Mouse (Mus musculus): Measurements from ENCODE around the gene Inafm2. TPM values are rescaled to one million over a fixed set of nuclear protein-coding genes. Genes with fewer than 3 reads are reported as not detected.

Gene Inafm2
- polyA plus RNA-seq, 1 experiment from 2014 or later, result 24.1 TPM

DNA sequence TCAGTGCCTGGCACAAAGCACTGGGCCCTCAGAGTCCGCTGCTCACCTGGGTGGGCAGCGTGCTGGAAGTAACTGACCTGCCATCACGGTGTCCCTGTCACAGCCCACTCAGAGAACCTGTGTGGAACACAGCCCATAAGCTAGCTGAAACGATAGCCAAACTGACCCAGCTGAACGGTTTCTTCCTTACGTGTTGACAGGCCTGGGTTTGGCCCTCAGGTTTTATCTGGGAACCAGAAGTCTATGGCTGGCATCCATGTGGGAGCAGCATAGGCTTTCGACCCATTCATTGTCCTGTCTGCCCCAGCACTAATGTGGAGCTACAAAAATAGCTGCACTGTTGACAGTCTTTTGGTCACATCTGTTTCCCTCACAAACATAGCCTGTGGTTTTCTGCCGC, 4.9 kb downstream of the Inafm2 start:
- Histone ChIP-seq H3K27ac (ENCODE audit: low read length) (no peak overlapping the region), H3K36me3 (ENCODE audit: control insufficient read depth, insufficient read depth, low read length) (0 out of 2 replicates have a peak, but pooled peaks cover 4% of the 10 kb centered on the region), H3K9me3 (ENCODE audit: control insufficient read depth, low read length) (no peaks in the 10 kb centered on the region), H3K4me1 (ENCODE audit: control insufficient read depth, insufficient read depth, low read length) (peaks cover 21% of the 10 kb centered on the region), H3K4me2 (ENCODE audit: low read depth, low read length) (no peak overlapping the region), H3K27me3 (replicated peaks; ENCODE audit: control insufficient read depth, insufficient read depth, low read length) (no peaks in the 10 kb centered on the region), H3K4me3 (ENCODE audit: low read length) (no peak overlapping the region), H3K9ac (ENCODE audit: low read depth, low read length) (no peak overlapping the region)
- no peak for ATAC-seq
- WGBS, result 84% methylated on average over 8 of the region's 8 CpGs

DNA sequence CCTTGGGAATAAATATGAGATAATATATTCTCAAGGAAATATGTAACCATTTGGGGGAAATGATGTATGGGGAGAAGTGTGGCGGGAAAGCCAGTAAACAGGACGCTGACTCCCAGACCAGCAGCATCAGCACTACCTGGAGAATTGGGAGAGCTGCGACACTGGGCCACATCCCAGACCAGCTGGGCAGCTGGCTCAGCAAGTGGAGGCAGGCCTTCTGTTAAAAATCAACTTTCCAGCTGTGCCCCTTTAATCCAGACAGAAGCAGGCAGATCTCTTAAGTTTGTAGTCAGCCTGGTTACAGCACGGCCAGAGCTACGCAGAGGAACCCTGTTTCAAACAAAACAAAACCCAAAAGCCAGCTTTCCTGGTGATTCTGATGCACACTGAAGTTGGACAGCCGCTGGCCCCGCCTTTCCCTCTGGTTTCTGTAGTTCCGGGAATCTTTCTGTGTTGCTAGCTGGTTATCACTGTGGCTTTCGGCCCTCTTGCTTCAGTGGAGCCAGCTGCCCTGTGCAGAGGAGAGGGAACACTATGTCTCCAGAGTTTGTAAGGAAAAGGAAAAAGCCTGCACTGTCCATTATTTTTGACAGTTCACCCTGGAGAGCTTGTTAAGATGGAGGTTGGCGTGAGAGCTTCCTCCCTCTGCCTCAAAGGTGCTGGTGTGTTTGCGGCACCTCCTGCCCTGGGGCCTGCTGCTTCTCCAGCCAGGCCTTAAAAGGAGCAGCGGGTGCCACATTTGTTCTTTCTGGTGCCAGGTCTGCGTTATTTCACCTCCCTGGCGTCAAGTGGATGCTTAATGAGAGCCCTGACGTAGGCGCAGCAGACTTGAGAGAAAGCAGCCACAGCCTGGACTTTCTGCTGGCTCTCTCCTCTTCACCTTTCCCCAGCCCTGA, 6.6 kb downstream of the Inafm2 start:
- Histone ChIP-seq H3K4me2 (ENCODE audit: low read depth, low read length) (no peak overlapping the region), H3K27ac (ENCODE audit: low read length) (peak overlapping the region; percentile 84), H3K9me3 (ENCODE audit: control insufficient read depth, low read length) (no peaks in the 10 kb centered on the region), H3K9ac (ENCODE audit: low read depth, low read length) (no peak overlapping the region; the same call in 1 of the 2 replicates), H3K27me3 (replicated peaks; ENCODE audit: control insufficient read depth, insufficient read depth, low read length) (no peaks in the 10 kb centered on the region), H3K4me3 (ENCODE audit: low read length) (no peak overlapping the region), H3K4me1 (ENCODE audit: control insufficient read depth, insufficient read depth, low read length) (peaks cover 17% of the 10 kb centered on the region), H3K36me3 (ENCODE audit: control insufficient read depth, insufficient read depth, low read length) (0 out of 2 replicates have a peak, but pooled peaks cover 4% of the 10 kb centered on the region)
- peak; percentile 47 for ATAC-seq
- WGBS, result 48% methylated on average over 16 of the region's 16 CpGs

DNA sequence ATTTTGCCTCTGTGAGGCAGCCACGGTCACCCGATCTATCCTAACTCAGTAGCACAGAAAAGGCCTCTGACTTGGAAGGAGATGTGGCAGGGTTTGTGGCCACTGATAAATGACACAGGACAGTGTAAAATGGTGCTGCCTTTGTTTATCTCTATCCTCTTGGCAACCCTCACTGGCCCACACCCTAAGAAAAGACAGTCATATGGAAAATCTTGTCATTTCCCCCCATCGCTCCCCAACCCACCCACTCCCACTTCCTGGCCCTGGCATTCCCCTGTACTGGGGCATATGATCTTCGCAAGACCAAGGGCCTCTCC, 7.2 kb downstream of the Inafm2 start:
- 0 out of 2 replicates have a peak, but pooled peaks cover 4% of the 10 kb centered on the region for H3K36me3 ChIP-seq (ENCODE audit: control insufficient read depth, insufficient read depth, low read length)
- H3K9me3 ChIP-seq (ENCODE audit: control insufficient read depth, low read length), result no peaks in the 10 kb centered on the region
- no peak overlapping the region for H3K4me3 ChIP-seq (ENCODE audit: low read length)
- no peak overlapping the region for H3K27ac ChIP-seq (ENCODE audit: low read length)
- 63% methylated on average over 4 of the region's 4 CpGs for WGBS
- no peaks in the 10 kb centered on the region for H3K27me3 ChIP-seq (replicated peaks; ENCODE audit: control insufficient read depth, insufficient read depth, low read length)
- 0 out of 2 replicates have a peak, but pooled peaks have one; percentile 9 for ATAC-seq
- peaks cover 15% of the 10 kb centered on the region for H3K4me1 ChIP-seq (ENCODE audit: control insufficient read depth, insufficient read depth, low read length)
- no peak overlapping the region for H3K4me2 ChIP-seq (ENCODE audit: low read depth, low read length)
- no peak overlapping the region for H3K9ac ChIP-seq (ENCODE audit: low read depth, low read length)

DNA sequence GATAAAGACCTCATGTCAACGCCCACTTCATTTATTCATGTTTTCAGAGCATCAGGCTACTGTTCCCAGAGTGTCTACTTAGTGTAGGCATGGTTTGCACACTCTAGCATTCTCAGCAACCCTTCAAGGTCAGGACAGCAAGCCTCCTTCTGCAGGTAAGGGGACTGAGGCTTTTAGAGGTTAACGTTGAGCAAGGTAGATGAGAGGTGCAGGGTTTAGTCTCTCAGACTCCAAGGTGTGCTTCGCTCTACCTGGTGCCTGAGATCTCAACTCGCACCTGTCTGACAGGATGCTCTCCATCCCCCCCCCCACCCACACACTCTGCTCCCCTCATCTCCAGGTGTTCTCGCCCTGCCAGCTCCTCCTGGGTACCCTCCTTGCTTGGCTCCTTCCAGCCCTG, 8.6 kb downstream of the Inafm2 start:
- no peak for ATAC-seq
- no peak overlapping the region for H3K4me3 ChIP-seq (ENCODE audit: low read length)
- H3K9me3 ChIP-seq (ENCODE audit: control insufficient read depth, low read length), result no peaks in the 10 kb centered on the region
- no peaks in the 10 kb centered on the region for H3K27me3 ChIP-seq (replicated peaks; ENCODE audit: control insufficient read depth, insufficient read depth, low read length)
- no peak overlapping the region for H3K27ac ChIP-seq (ENCODE audit: low read length)
- 0 out of 2 replicates have a peak, but pooled peaks cover 4% of the 10 kb centered on the region for H3K36me3 ChIP-seq (ENCODE audit: control insufficient read depth, insufficient read depth, low read length)
- H3K4me1 ChIP-seq (ENCODE audit: control insufficient read depth, insufficient read depth, low read length), result peaks cover 11% of the 10 kb centered on the region
- H3K4me2 ChIP-seq (ENCODE audit: low read depth, low read length), result no peak overlapping the region
- WGBS, result 85% methylated on average over 5 of the region's 5 CpGs
- H3K9ac ChIP-seq (ENCODE audit: low read depth, low read length), result no peak overlapping the region

DNA sequence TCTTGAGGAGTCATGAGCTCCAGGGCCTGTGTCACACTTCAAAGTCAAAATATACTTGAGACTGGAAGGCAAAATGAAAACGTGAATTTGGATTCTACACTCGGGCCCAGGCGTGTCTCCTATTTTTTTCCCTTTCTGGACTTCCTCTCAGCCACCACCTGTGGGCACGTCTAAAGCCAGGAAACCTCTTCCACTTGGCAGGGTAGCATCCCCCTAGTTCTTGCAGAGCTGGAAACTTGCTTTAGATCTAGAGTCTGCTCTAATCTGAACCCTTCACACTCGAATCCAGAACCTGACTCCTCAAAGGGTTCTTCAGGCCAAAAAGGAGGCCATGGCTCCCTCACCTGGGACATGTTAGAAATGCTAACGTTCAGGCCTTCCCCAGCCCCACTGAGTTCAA, 9.8 kb downstream of the Inafm2 start:
- Histone ChIP-seq H3K36me3 (ENCODE audit: control insufficient read depth, insufficient read depth, low read length) (no peaks in the 10 kb centered on the region), H3K9ac (ENCODE audit: low read depth, low read length) (no peak overlapping the region), H3K9me3 (ENCODE audit: control insufficient read depth, low read length) (no peaks in the 10 kb centered on the region), H3K4me1 (ENCODE audit: control insufficient read depth, insufficient read depth, low read length) (peaks cover 20% of the 10 kb centered on the region), H3K4me2 (ENCODE audit: low read depth, low read length) (no peak overlapping the region), H3K27me3 (replicated peaks; ENCODE audit: control insufficient read depth, insufficient read depth, low read length) (no peaks in the 10 kb centered on the region), H3K4me3 (ENCODE audit: low read length) (no peak overlapping the region), H3K27ac (ENCODE audit: low read length) (no peak overlapping the region)
- no peak for ATAC-seq
- WGBS, result 78% methylated on average over 6 of the region's 6 CpGs

DNA sequence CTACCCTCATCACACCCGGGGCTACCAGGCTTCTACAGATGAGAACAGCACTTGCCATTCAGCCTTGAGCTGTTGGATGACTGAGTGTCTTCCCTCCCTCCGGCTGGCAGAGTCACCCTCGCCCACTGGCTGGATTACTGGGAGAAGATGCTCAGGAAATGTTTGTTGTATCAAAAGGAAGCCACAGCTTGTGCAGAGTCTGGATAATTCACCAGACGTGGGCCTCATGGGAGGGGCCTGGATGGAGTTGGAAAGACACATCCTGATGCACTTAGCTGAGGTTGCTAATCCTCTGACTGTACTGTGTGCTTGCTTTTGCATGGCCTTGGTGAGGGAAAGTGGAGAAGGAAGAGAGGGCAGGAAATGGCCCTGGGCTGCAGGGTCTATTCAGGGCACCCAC, 10.5 kb downstream of the Inafm2 start:
- peaks cover 22% of the 10 kb centered on the region for H3K4me1 ChIP-seq (ENCODE audit: control insufficient read depth, insufficient read depth, low read length)
- H3K27me3 ChIP-seq (replicated peaks; ENCODE audit: control insufficient read depth, insufficient read depth, low read length), result no peaks in the 10 kb centered on the region
- H3K36me3 ChIP-seq (ENCODE audit: control insufficient read depth, insufficient read depth, low read length), result no peaks in the 10 kb centered on the region
- no peaks in the 10 kb centered on the region for H3K9me3 ChIP-seq (ENCODE audit: control insufficient read depth, low read length)
- no peak for ATAC-seq
- H3K9ac ChIP-seq (ENCODE audit: low read depth, low read length), result no peak overlapping the region
- H3K4me3 ChIP-seq (ENCODE audit: low read length), result no peak overlapping the region
- WGBS, result 72% methylated on average over 4 of the region's 4 CpGs
- H3K27ac ChIP-seq (ENCODE audit: low read length), result no peak overlapping the region
- H3K4me2 ChIP-seq (ENCODE audit: low read depth, low read length), result no peak overlapping the region

DNA sequence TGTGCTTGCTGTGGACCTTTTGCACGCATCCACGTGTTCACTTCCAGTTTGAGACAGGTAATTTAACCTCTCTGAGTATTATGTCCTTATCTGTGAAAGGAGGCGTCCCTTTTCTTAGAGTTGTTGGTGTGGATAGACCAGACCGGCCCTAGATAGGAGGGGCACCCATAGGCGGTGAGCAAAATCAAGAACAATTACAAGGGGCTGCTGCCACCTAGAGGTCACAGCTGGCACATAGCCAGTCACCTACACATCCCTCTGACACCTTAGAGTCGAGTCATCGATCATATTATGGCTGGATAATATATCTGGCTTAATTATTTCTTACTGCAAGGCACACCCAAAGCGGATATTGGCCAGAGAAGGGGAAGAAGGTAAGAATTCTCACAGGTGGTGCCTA, 14.3 kb downstream of the Inafm2 start:
- peak; percentile 57 for ATAC-seq
- WGBS, result 14% methylated on average over 8 of the region's 8 CpGs
- Histone ChIP-seq H3K9me3 (ENCODE audit: control insufficient read depth, low read length) (no peaks in the 10 kb centered on the region), H3K27me3 (replicated peaks; ENCODE audit: control insufficient read depth, insufficient read depth, low read length) (no peaks in the 10 kb centered on the region), H3K36me3 (ENCODE audit: control insufficient read depth, insufficient read depth, low read length) (no peaks in the 10 kb centered on the region), H3K9ac (ENCODE audit: low read depth, low read length) (no peak overlapping the region; the same call in 1 of the 2 replicates), H3K4me1 (ENCODE audit: control insufficient read depth, insufficient read depth, low read length) (peaks cover 46% of the 10 kb centered on the region), H3K27ac (ENCODE audit: low read length) (no peak overlapping the region), H3K4me3 (ENCODE audit: low read length) (no peak overlapping the region), H3K4me2 (ENCODE audit: low read depth, low read length) (no peak overlapping the region)

DNA sequence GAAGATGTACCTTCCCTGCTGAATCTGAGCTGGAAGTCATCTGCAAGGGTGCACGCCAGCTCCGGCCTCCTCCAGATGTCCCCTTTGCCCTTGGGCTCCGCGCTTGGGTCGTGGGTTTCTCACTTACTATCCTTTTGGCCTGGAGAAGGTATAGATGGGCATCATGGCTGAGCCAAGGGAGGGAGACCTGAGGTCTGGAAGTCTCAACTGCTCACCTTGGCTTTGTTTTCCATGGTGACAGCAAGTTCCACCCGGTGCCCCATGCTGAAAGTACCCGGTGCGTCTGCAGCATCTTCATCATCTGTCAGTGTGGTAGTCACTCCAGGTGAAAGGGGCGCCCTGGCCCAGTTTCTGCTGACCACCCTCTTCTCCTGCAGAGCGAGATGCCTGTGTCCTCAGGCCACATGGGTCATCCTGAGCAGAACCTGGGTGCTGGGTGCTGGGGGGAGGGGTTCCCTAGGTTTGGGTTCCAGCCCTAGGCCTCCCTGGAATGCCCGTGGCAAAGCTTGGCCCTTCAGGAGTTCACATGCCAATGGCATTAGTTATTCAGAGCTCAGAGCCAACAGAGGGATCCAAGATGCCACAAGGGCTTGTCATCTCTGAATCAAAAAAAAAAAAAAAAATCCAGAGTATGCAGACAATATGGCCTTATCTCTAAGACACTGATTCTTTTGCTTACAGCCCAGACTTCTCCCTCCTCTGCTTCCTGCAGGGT, 14.9 kb downstream of the Inafm2 start:
- Histone ChIP-seq H3K9ac (ENCODE audit: low read depth, low read length) (no peak overlapping the region; the same call in 1 of the 2 replicates), H3K27me3 (replicated peaks; ENCODE audit: control insufficient read depth, insufficient read depth, low read length) (no peaks in the 10 kb centered on the region), H3K9me3 (ENCODE audit: control insufficient read depth, low read length) (no peaks in the 10 kb centered on the region), H3K4me3 (ENCODE audit: low read length) (no peak overlapping the region), H3K4me1 (ENCODE audit: control insufficient read depth, insufficient read depth, low read length) (peaks cover 49% of the 10 kb centered on the region), H3K27ac (ENCODE audit: low read length) (no peak overlapping the region), H3K36me3 (ENCODE audit: control insufficient read depth, insufficient read depth, low read length) (no peaks in the 10 kb centered on the region), H3K4me2 (ENCODE audit: low read depth, low read length) (no peak overlapping the region)
- no peak for ATAC-seq
- WGBS, result 87% methylated on average over 11 of the region's 11 CpGs

DNA sequence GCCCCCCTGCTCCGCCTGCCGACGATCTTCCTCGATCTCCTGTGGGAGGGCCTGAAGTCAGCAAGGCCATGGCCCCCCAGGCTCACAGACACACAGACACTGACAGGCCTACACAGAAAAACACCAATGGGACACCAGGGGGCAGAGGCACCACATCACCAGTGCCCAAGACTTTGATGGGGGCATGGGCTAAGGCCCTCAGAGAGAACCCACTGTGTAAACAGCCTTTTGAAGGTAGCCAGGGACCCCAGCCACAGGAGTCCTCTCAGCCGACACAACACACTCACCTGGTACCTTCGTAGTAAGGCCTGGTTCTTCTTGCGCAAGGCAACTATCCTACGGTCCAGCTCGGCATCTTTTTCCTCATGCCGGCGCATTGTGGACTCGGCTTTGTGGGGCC, 15.8 kb downstream of the Inafm2 start:
- H3K4me2 ChIP-seq (ENCODE audit: low read depth, low read length), result peak overlapping the region; percentile 59; the same call in 1 of the 2 replicates
- no peak overlapping the region for H3K4me3 ChIP-seq (ENCODE audit: low read length)
- no peak for ATAC-seq
- no peaks in the 10 kb centered on the region for H3K27me3 ChIP-seq (replicated peaks; ENCODE audit: control insufficient read depth, insufficient read depth, low read length)
- H3K36me3 ChIP-seq (ENCODE audit: control insufficient read depth, insufficient read depth, low read length), result no peaks in the 10 kb centered on the region
- 84% methylated on average over 12 of the region's 12 CpGs for WGBS
- peak overlapping the region; percentile 68 for H3K9ac ChIP-seq (ENCODE audit: low read depth, low read length)
- peak overlapping the region; percentile 93 for H3K27ac ChIP-seq (ENCODE audit: low read length)
- H3K4me1 ChIP-seq (ENCODE audit: control insufficient read depth, insufficient read depth, low read length), result peaks cover 49% of the 10 kb centered on the region
- H3K9me3 ChIP-seq (ENCODE audit: control insufficient read depth, low read length), result no peaks in the 10 kb centered on the region
